Mouse (Mus musculus): ENCODE results near the gene Pnkp. TPM values are rescaled to one million over a fixed set of nuclear protein-coding genes. Genes with fewer than 3 reads are reported as not detected.

Pnkp gene
- total RNA-seq, 2 experiments from 2014 or later = 43.4 to 69.8 TPM

- ATAC-seq (replicated peaks; ENCODE audit: poor library complexity) = no peak
These were observed 30.2 kb upstream of the Pnkp start for GRCm38 (mm10) chr7:44826771-44827170.

GRCm38 (mm10) chr7:44828706-44829105 is 28.2 kb upstream of the Pnkp start:
- ATAC-seq (replicated peaks; ENCODE audit: poor library complexity) = no peak

- ATAC-seq (replicated peaks; ENCODE audit: poor library complexity) = no peak
These were observed 24.2 kb upstream of the Pnkp start for GRCm38 (mm10) chr7:44832763-44833162.

- no peak for ATAC-seq (replicated peaks; ENCODE audit: poor library complexity)
These were observed 21.4 kb upstream of the Pnkp start for GRCm38 (mm10) chr7:44835373-44836015.

GRCm38 (mm10) chr7:44836016-44836404 is 20.9 kb upstream of the Pnkp start:
- ATAC-seq (replicated peaks; ENCODE audit: poor library complexity) = no peak

- no peak for ATAC-seq (replicated peaks; ENCODE audit: poor library complexity)
These were observed 20.4 kb upstream of the Pnkp start for GRCm38 (mm10) chr7:44836423-44837053.

- no peak for ATAC-seq (replicated peaks; ENCODE audit: poor library complexity)
These were observed 18.9 kb upstream of the Pnkp start for GRCm38 (mm10) chr7:44838073-44838472.

GRCm38 (mm10) chr7:44839171-44839490 is 17.8 kb upstream of the Pnkp start:
- ATAC-seq (replicated peaks; ENCODE audit: poor library complexity) = no peak

- ATAC-seq (replicated peaks; ENCODE audit: poor library complexity) = peak; percentile 56
These were observed 17.3 kb upstream of the Pnkp start for GRCm38 (mm10) chr7:44839491-44840191.

GRCm38 (mm10) chr7:44840426-44840825 is 16.5 kb upstream of the Pnkp start:
- ATAC-seq (replicated peaks; ENCODE audit: poor library complexity) = peak; percentile 29

- ATAC-seq (replicated peaks; ENCODE audit: poor library complexity) = no peak
These were observed 15.0 kb upstream of the Pnkp start for GRCm38 (mm10) chr7:44841825-44842463.

- ATAC-seq (replicated peaks; ENCODE audit: poor library complexity) = no peak
These were observed 11.9 kb upstream of the Pnkp start for GRCm38 (mm10) chr7:44845006-44845405.

- no peak for ATAC-seq (replicated peaks; ENCODE audit: poor library complexity)
These were observed 10.1 kb upstream of the Pnkp start for GRCm38 (mm10) chr7:44846804-44847203.

- ATAC-seq (replicated peaks; ENCODE audit: poor library complexity) = no peak
These were observed 9.2 kb upstream of the Pnkp start for GRCm38 (mm10) chr7:44847772-44848171.

GRCm38 (mm10) chr7:44848561-44849415 is 8.2 kb upstream of the Pnkp start, which contains the start of the genes Akt1s1 and Tbc1d17:
Akt1s1 (plus strand) TSS chr7:44848991.
Tbc1d17 (minus strand) TSS chr7:44849079.
- ATAC-seq (replicated peaks; ENCODE audit: poor library complexity) = peak; percentile 64

GRCm38 (mm10) chr7:44849416-44850111 is 7.4 kb upstream of the Pnkp start:
- peak; percentile 52 for ATAC-seq (replicated peaks; ENCODE audit: poor library complexity)

- 0 out of 2 replicates have a peak, but pooled peaks have one; percentile 4 for ATAC-seq (replicated peaks; ENCODE audit: poor library complexity)
These were observed 6.8 kb upstream of the Pnkp start for GRCm38 (mm10) chr7:44850146-44850545.

- no peak for ATAC-seq (replicated peaks; ENCODE audit: poor library complexity)
These were observed 5.9 kb upstream of the Pnkp start for GRCm38 (mm10) chr7:44850789-44851624.

- no peak for ATAC-seq (replicated peaks; ENCODE audit: poor library complexity)
These were observed 5.2 kb upstream of the Pnkp start for GRCm38 (mm10) chr7:44851625-44852234.

Measured in megakaryocyte progenitor cell, adult 5-6 weeks (primary cell).